Comparison of ENCODE assay signal across 17 mouse cellular contexts in genomic region chr10:80237020-80237419, GRCm38 (mm10).
"Had no signal": no experiment of that assay in that cellular context is flagged by ENCODE, and none has a peak within 500 bp of the region (broad histone marks: within the 10 kb centered on the region; RNA-seq: fewer than 3 reads in every experiment).

No protein-coding gene starts in this region.

- ATAC-seq: liver, embryonic 12.5 days had no signal

- H3K27ac ChIP-seq: liver, embryonic 12.5 days; liver, embryonic 14.5 days; neural tube, embryonic 13.5 days; neural tube, embryonic 15.5 days had no signal

- H3K9ac ChIP-seq: liver, embryonic 12.5 days; liver, embryonic 14.5 days; lung, embryonic 14.5 days; neural tube, embryonic 13.5 days; neural tube, embryonic 15.5 days had no signal

- H3K4me2 ChIP-seq: liver, embryonic 12.5 days; lung, embryonic 14.5 days; neural tube, embryonic 13.5 days; neural tube, embryonic 15.5 days had no signal

- H3K27me3 ChIP-seq: liver, embryonic 12.5 days; neural tube, embryonic 13.5 days; neural tube, embryonic 15.5 days had no signal

- DNase-seq: lung, adult 18-20 months; lung, embryonic 14.5 days; lung, postnatal 10 days; lung, postnatal 4 days; retina, postnatal 1 day; right cerebral cortex, adult 18-20 months; right cerebral cortex, postnatal 25 days; right cerebral cortex, postnatal 4 days; spleen, adult 18-20 months; thymus, adult 18-20 months; thymus, postnatal 14 days; thymus, postnatal 36 days had no signal

- H3K9me3 ChIP-seq: liver, embryonic 12.5 days; neural tube, embryonic 13.5 days; neural tube, embryonic 15.5 days had no signal

- H3K4me3 ChIP-seq: liver, embryonic 12.5 days; myocyte; neural tube, embryonic 13.5 days; neural tube, embryonic 15.5 days had no signal
